Comparison of ENCODE assay signal across 15 mouse cellular contexts in genomic region chr8:91899747-91900146, GRCm38 (mm10).
DNase-seq lines count a peak whose midpoint lies in the region; ATAC-seq lines count a peak whose summit lies in the region.
"Had no signal": no experiment of that assay in that cellular context is flagged by ENCODE, and none has a peak within 500 bp of the region (broad histone marks: within the 10 kb centered on the region; RNA-seq: fewer than 3 reads in every experiment).

No protein-coding gene starts in this region.

- no peaks in the 10 kb centered on the region for H3K36me3 ChIP-seq in heart, embryonic 10.5 days
- H3K36me3 ChIP-seq in intestine, embryonic 15.5 days = no peaks in the 10 kb centered on the region
- H3K36me3 ChIP-seq: G1E; liver, embryonic 12.5 days; midbrain, embryonic 10.5 days; neural tube, embryonic 12.5 days had no signal

- H3K27me3 ChIP-seq in heart, embryonic 10.5 days (ENCODE audit: insufficient read depth, poor library complexity, severe bottlenecking) = peaks cover 35% of the 10 kb centered on the region
- no peaks in the 10 kb centered on the region for H3K27me3 ChIP-seq in intestine, embryonic 15.5 days (replicated peaks)

- DNase-seq in heart, adult 11 months = peak; percentile 89
- DNase-seq in heart, embryonic 10.5 days (ENCODE audit: low spot score) = no peak
- peak; percentile 15 to 38 for DNase-seq in left cerebral cortex, postnatal 10 days (ENCODE audit: extremely low spot score in 1 of 2, low spot score in 2 of 2)
- DNase-seq in left cerebral cortex, adult 8-10 months (ENCODE audit: low spot score in 2 of 2) = no peak
- peak; percentile 18 for DNase-seq in right cerebral cortex, postnatal 14 days
- no peak for DNase-seq in right cerebral cortex, postnatal 36 days (ENCODE audit: low spot score in 2 of 2)
- DNase-seq in adrenal gland, adult 2 months = no peak
- DNase-seq: B cell, adult 2 months; retina, postnatal 1 day had no signal

- no peak overlapping the region for H3K9ac ChIP-seq in intestine, embryonic 15.5 days
- H3K9ac ChIP-seq: liver, embryonic 12.5 days; neural tube, embryonic 12.5 days had no signal

- ATAC-seq in intestine, embryonic 15.5 days = no peak
- ATAC-seq: activated CD4-positive, CD25-positive, alpha-beta regulatory T cell, adult 4 months; liver, embryonic 12.5 days had no signal

- no peak overlapping the region for H3K4me2 ChIP-seq in intestine, embryonic 15.5 days (replicated peaks)
- H3K4me2 ChIP-seq: liver, embryonic 12.5 days; neural tube, embryonic 12.5 days had no signal

- peaks cover 5% of the 10 kb centered on the region; the same call in 1 of the 2 replicates for H3K4me1 ChIP-seq in heart, embryonic 10.5 days
- no peaks in the 10 kb centered on the region for H3K4me1 ChIP-seq in intestine, embryonic 15.5 days (replicated peaks)
- H3K4me1 ChIP-seq: liver, embryonic 12.5 days; midbrain, embryonic 10.5 days; neural tube, embryonic 12.5 days had no signal

- 74% methylated on average over 7 of the region's 7 CpGs for WGBS in heart, embryonic 10.5 days
- 69% methylated on average over 7 of the region's 7 CpGs for WGBS in intestine, embryonic 15.5 days

- no peaks in the 10 kb centered on the region for H3K9me3 ChIP-seq in heart, embryonic 10.5 days
- no peaks in the 10 kb centered on the region for H3K9me3 ChIP-seq in intestine, embryonic 15.5 days
- H3K9me3 ChIP-seq: liver, embryonic 12.5 days; midbrain, embryonic 10.5 days; neural tube, embryonic 12.5 days had no signal

- no peak overlapping the region for H3K27ac ChIP-seq in heart, embryonic 10.5 days
- H3K27ac ChIP-seq in intestine, embryonic 15.5 days = no peak overlapping the region
- H3K27ac ChIP-seq: liver, embryonic 12.5 days; midbrain, embryonic 10.5 days; neural tube, embryonic 12.5 days had no signal

- intact Hi-C loops in left cerebral cortex, postnatal 10 days (cut with DNase I) = no loop called here

- H3K4me3 ChIP-seq in heart, embryonic 10.5 days = no peak overlapping the region
- no peak overlapping the region for H3K4me3 ChIP-seq in intestine, embryonic 15.5 days (replicated peaks)
- H3K4me3 ChIP-seq: liver, embryonic 12.5 days; midbrain, embryonic 10.5 days; neural tube, embryonic 12.5 days had no signal

Comparison
In these comparisons a context has a peak if more than half of its experiments do, and no peak if none do; other contexts are left out.
1. DNase-seq: peak in heart, adult 11 months (single experiment), left cerebral cortex, postnatal 10 days (2 of 2) and right cerebral cortex, postnatal 14 days (single experiment); none in heart, embryonic 10.5 days (single experiment), left cerebral cortex, adult 8-10 months (0 of 2), right cerebral cortex, postnatal 36 days (0 of 2) and adrenal gland, adult 2 months (single experiment).